Mouse (Mus musculus) ES-E14 (cell line): ENCODE results near the gene Fer1l4. TPM values are rescaled to one million over a fixed set of nuclear protein-coding genes. Genes with fewer than 3 reads are reported as not detected.

Experiments used
- DNase-seq: peaks from one replicate; pipeline ENCODE4 v3.0.0-alpha.2; 2013; ENCODE audit warnings: low read depth, low spot score
- H3K27ac ChIP-seq: 2 replicates; pipeline ENCODE4 v1.5.1; 2012; ENCODE audit warnings: low read depth, mild to moderate bottlenecking, low read length, moderate library complexity, mixed read lengths; ENCODE audit not compliant: poor library complexity, insufficient read depth, severe bottlenecking
- H3K36me3 ChIP-seq: 2 replicates; pipeline ENCODE4 v1.6.1; 2012; ENCODE audit warnings: mild to moderate bottlenecking, low read length, moderate library complexity, mixed read lengths; ENCODE audit not compliant: control insufficient read depth, poor library complexity, insufficient read depth, severe bottlenecking
- H3K4me1 ChIP-seq, 2 experiments: fragments of 150-350 bp in 1 of 2; sonication (generic) in 1 of 2; 2 replicates each; pipeline ENCODE4 v1.6.1; 2012; ENCODE audit warnings: low read length in 2 of 2, mild to moderate bottlenecking in 1 of 2, mixed read lengths in 1 of 2; ENCODE audit not compliant: control insufficient read depth in 2 of 2, insufficient read depth in 2 of 2, poor library complexity in 1 of 2
- H3K4me3 ChIP-seq, 2 experiments: fragments of 150-350 bp in 1 of 2; sonication (generic) in 1 of 2; 2 replicates each; pipeline ENCODE4 v1.5.1; 2012; ENCODE audit warnings: low read length in 2 of 2, low read depth in 1 of 2, mild to moderate bottlenecking in 1 of 2, mixed read lengths in 1 of 2; ENCODE audit not compliant: insufficient read depth in 1 of 2, poor library complexity in 1 of 2, severe bottlenecking in 1 of 2
- H3K9ac ChIP-seq: 2 replicates; pipeline ENCODE4 v1.6.1; 2012; ENCODE audit warnings: low read depth, mild to moderate bottlenecking, low read length, mixed read lengths; ENCODE audit not compliant: poor library complexity, insufficient read depth, severe bottlenecking
- H3K9me3 ChIP-seq: fragments of 150-350 bp; sonication (generic); 2 replicates; pipeline ENCODE4 v1.6.1; 2012; ENCODE audit warnings: low read depth, mild to moderate bottlenecking, low read length; ENCODE audit not compliant: control insufficient read depth, insufficient read depth
- CHD2 ChIP-seq: IDR thresholded peaks from 2 replicates; pipeline ENCODE4 v1.6.1; 2014; ENCODE audit warnings: mild to moderate bottlenecking, low read depth, low read length, inconsistent platforms
- HCFC1 ChIP-seq: IDR thresholded peaks from 2 replicates; pipeline ENCODE4 v1.6.1; 2012; ENCODE audit warnings: low read length, inconsistent platforms, borderline replicate concordance; ENCODE audit not compliant: insufficient read depth
- MAFK ChIP-seq: IDR thresholded peaks from 2 replicates; pipeline ENCODE4 v1.6.1; 2014; ENCODE audit warnings: mild to moderate bottlenecking, low read depth, low read length, inconsistent platforms; ENCODE audit not compliant: insufficient read depth
- ZC3H11A ChIP-seq: IDR thresholded peaks from 2 replicates; pipeline ENCODE4 v1.6.1; 2012; ENCODE audit warnings: low read depth, mild to moderate bottlenecking, inconsistent platforms, low read length, borderline replicate concordance
- ZNF384 ChIP-seq: IDR thresholded peaks from 2 replicates; pipeline ENCODE4 v1.6.1; 2012; ENCODE audit warnings: low read depth, low read length, inconsistent platforms
- in situ Hi-C, 2 experiments: fragments of 600-800 bp; cut with MboI; formaldehyde crosslinking; loops; one replicate each; pipeline ENCODE4 v1.15.1; 2025; ENCODE audit warnings: low sequenced_read_pairs in 2 of 2, inconsistent platforms in 1 of 2; ENCODE audit not compliant: unreplicated experiment in 2 of 2
- total RNA-seq: library from RNA; depleted of rRNA; stranded (reverse); fragments of 300-350 nt; gene quantifications from 2 replicates; pipeline ENCODE4 v1.2.3, GENCODE M21; 2012

Fer1l4 gene
- total RNA-seq, 1 experiment: 0.22 TPM

- Histone ChIP-seq H3K27ac (no peak overlapping the region), H3K36me3 (peaks cover 8% of the 10 kb centered on the region; the same call in 1 of the 2 replicates), H3K4me1 (peaks cover 0 to 5% of the 10 kb centered on the region in 2 experiments; a peak in 2 of 4 replicates), H3K9ac (no peak overlapping the region), H3K4me3 (no peak overlapping the region), H3K9me3 (no peaks in the 10 kb centered on the region)
- TF ChIP-seq CHD2: no peak
- no peak for TF ChIP-seq MAFK
- TF ChIP-seq ZC3H11A: no peak
- TF ChIP-seq HCFC1: no peak
- TF ChIP-seq ZNF384: no peak
- in situ Hi-C loops: no loop called here
- DNase-seq: peak; percentile 65
Measured at GRCm38 (mm10) chr2:156005393-156005792, 47.4 kb downstream of the Fer1l4 start.

DNA sequence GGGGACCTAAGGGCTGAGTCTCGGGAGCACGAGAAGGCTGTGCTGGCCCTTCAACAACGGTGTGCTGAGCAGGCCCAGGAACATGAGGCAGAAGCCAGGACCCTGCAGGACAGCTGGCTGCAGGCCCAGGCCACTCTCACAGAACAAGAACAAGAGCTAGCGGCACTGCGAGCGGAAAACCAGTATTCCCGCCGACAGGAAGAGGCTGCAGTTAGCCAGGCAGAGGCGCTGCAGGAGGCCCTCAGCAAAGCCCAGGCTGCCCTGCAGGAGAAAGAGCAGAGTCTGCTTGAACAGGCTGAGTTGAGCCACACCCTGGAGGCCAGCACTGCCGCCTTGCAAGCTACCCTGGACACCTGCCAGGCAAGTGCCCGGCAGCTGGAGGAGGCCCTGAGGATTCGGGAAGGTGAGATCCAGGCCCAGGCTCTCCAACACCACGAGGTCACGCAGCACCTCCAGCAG, 60.9 kb downstream of the Fer1l4 start:
- no peak overlapping the region for H3K9ac ChIP-seq
- DNase-seq: no peak
- TF ChIP-seq MAFK (no peak), ZNF384 (no peak), CHD2 (no peak), ZC3H11A (no peak), HCFC1 (no peak)
- in situ Hi-C loops: no loop called here
- no peak overlapping the region for H3K27ac ChIP-seq
- H3K36me3 ChIP-seq: peaks cover 41% of the 10 kb centered on the region
- no peaks in the 10 kb centered on the region for H3K9me3 ChIP-seq
- no peak overlapping the region for H3K4me3 ChIP-seq
- no peaks in the 10 kb centered on the region for H3K4me1 ChIP-seq

DNA sequence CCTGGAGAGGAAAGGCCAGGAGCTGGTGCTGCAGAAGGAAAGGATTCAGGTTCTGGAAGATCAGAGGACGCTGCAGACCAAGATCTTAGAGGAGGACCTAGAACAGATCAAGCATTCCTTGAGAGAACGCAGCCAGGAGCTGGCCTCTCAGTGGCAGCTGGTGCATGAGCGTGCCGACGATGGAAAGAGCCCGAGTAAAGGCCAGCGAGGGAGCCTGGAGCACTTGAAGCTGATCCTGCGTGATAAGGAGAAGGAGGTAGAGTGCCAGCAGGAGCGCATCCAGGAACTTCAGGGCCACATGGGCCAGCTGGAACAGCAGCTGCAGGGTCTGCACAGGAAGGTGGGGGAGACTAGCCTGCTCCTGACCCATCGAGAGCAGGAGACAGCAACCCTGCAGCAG, 61.6 kb downstream of the Fer1l4 start:
- TF ChIP-seq HCFC1 (no peak), CHD2 (no peak), ZC3H11A (no peak), ZNF384 (no peak), MAFK (no peak)
- in situ Hi-C loops: no loop called here
- H3K4me1 ChIP-seq: no peaks in the 10 kb centered on the region
- no peaks in the 10 kb centered on the region for H3K9me3 ChIP-seq
- no peak overlapping the region for H3K4me3 ChIP-seq
- H3K27ac ChIP-seq: no peak overlapping the region
- peaks cover 37% of the 10 kb centered on the region for H3K36me3 ChIP-seq
- H3K9ac ChIP-seq: no peak overlapping the region
- no peak for DNase-seq

- Histone ChIP-seq H3K9me3 (no peaks in the 10 kb centered on the region), H3K4me1 (no peaks in the 10 kb centered on the region), H3K36me3 (peaks cover 32% of the 10 kb centered on the region), H3K9ac (no peak overlapping the region), H3K4me3 (no peak overlapping the region), H3K27ac (no peak overlapping the region)
- DNase-seq: no peak
- no peak for TF ChIP-seq MAFK
- TF ChIP-seq CHD2: no peak
- no peak for TF ChIP-seq ZNF384
- TF ChIP-seq HCFC1: no peak
- no peak for TF ChIP-seq ZC3H11A
- in situ Hi-C loops: no loop called here
Measured at GRCm38 (mm10) chr2:155989085-155989484, 63.7 kb downstream of the Fer1l4 start.

- no peak for TF ChIP-seq MAFK
- no peak for TF ChIP-seq ZC3H11A
- no peak for TF ChIP-seq ZNF384
- TF ChIP-seq HCFC1: no peak
- TF ChIP-seq CHD2: no peak
- Histone ChIP-seq H3K4me1 (no peaks in the 10 kb centered on the region), H3K36me3 (peaks cover 34% of the 10 kb centered on the region), H3K9me3 (no peaks in the 10 kb centered on the region), H3K27ac (no peak overlapping the region), H3K4me3 (no peak overlapping the region), H3K9ac (no peak overlapping the region)
- in situ Hi-C loops: no loop called here
- DNase-seq: no peak
Measured at GRCm38 (mm10) chr2:155987131-155987530, 65.6 kb downstream of the Fer1l4 start.
